23 mouse cellular contexts compared by ENCODE assay signal in genomic region chr12:75894998-75895331, GRCm38 (mm10).
DNase-seq lines count a peak whose midpoint lies in the region; ATAC-seq and TF ChIP-seq lines count a peak whose summit lies in the region.
"Had no signal": no experiment of that assay in that cellular context is flagged by ENCODE, and none has a peak within 500 bp of the region (broad histone marks: within the 10 kb centered on the region; RNA-seq: fewer than 3 reads in every experiment).

No protein-coding gene starts in this region.

- no peaks in the 10 kb centered on the region for H3K9me3 ChIP-seq in hindbrain, embryonic 12.5 days (replicated peaks)
- H3K9me3 ChIP-seq in hindbrain, embryonic 13.5 days, result no peaks in the 10 kb centered on the region
- no peaks in the 10 kb centered on the region for H3K9me3 ChIP-seq in hindbrain, postnatal 0 days (ENCODE audit: low read length)
- H3K9me3 ChIP-seq in hindbrain, embryonic 11.5 days (ENCODE audit: control insufficient read depth, low read length), result no peaks in the 10 kb centered on the region
- H3K9me3 ChIP-seq: embryonic facial prominence, embryonic 10.5 days; embryonic facial prominence, embryonic 13.5 days; forebrain, embryonic 12.5 days; heart, embryonic 13.5 days; intestine, embryonic 15.5 days had no signal

- peak; percentile 46; the same call in 1 of the 2 replicates for ATAC-seq in hindbrain, embryonic 12.5 days (ENCODE audit: low FRiP score)
- no peak for ATAC-seq in hindbrain, embryonic 13.5 days (ENCODE audit: low FRiP score)
- ATAC-seq in hindbrain, postnatal 0 days, result no peak
- ATAC-seq in hindbrain, embryonic 11.5 days (ENCODE audit: low FRiP score), result no peak
- ATAC-seq: CD4-positive, CD25-positive, alpha-beta regulatory T cell, adult 4 months; intestine, embryonic 15.5 days had no signal

- 66% methylated on average over 7 of the region's 7 CpGs for WGBS in hindbrain, embryonic 12.5 days
- WGBS in hindbrain, embryonic 13.5 days, result 61% methylated on average over 7 of the region's 7 CpGs
- 59% methylated on average over 7 of the region's 7 CpGs for WGBS in hindbrain, postnatal 0 days
- WGBS in hindbrain, embryonic 11.5 days, result 59% methylated on average over 7 of the region's 7 CpGs

- no peak overlapping the region for H3K4me3 ChIP-seq in hindbrain, embryonic 12.5 days
- no peak overlapping the region for H3K4me3 ChIP-seq in hindbrain, embryonic 13.5 days
- no peak overlapping the region for H3K4me3 ChIP-seq in hindbrain, postnatal 0 days (ENCODE audit: low read length)
- H3K4me3 ChIP-seq in hindbrain, embryonic 11.5 days (ENCODE audit: low read depth, low read length), result no peak overlapping the region
- H3K4me3 ChIP-seq: embryonic facial prominence, embryonic 10.5 days; embryonic facial prominence, embryonic 13.5 days; erythroblast, embryonic 14.5 days; forebrain, embryonic 12.5 days; gastrocnemius, adult 2 months; heart, embryonic 13.5 days; intestine, embryonic 15.5 days had no signal

- peaks cover 40% of the 10 kb centered on the region for H3K36me3 ChIP-seq in hindbrain, embryonic 12.5 days
- H3K36me3 ChIP-seq in hindbrain, embryonic 13.5 days, result peaks cover 45% of the 10 kb centered on the region
- no peaks in the 10 kb centered on the region; the same call in 1 of the 2 replicates for H3K36me3 ChIP-seq in hindbrain, postnatal 0 days (ENCODE audit: insufficient read depth, low read length)
- H3K36me3 ChIP-seq in hindbrain, embryonic 11.5 days (ENCODE audit: control insufficient read depth, insufficient read depth, low read length), result 0 out of 2 replicates have a peak, but pooled peaks cover 5% of the 10 kb centered on the region
- H3K36me3 ChIP-seq: intestine, embryonic 15.5 days had no signal

- DNase-seq in hindbrain, postnatal 0 days (ENCODE audit: low spot score), result no peak
- no peak for DNase-seq in hindbrain, embryonic 11.5 days (ENCODE audit: low spot score)
- DNase-seq in testis, postnatal 14 days (ENCODE audit: low spot score), result peak; percentile 70
- no peak for DNase-seq in testis, postnatal 10 days (ENCODE audit: low spot score)
- DNase-seq: adrenal gland, adult 2 months; cerebellum, adult 11 months; cerebellum, adult 2 months; cerebellum, adult 9-11 months; gastrocnemius, postnatal 14 days; heart, adult 18-20 months; heart, postnatal 14 days; kidney, adult 11 months had no signal

- H3K9ac ChIP-seq in hindbrain, embryonic 12.5 days, result no peak overlapping the region
- no peak overlapping the region for H3K9ac ChIP-seq in hindbrain, embryonic 13.5 days
- no peak overlapping the region for H3K9ac ChIP-seq in hindbrain, postnatal 0 days (replicated peaks; ENCODE audit: low read length)
- H3K9ac ChIP-seq in hindbrain, embryonic 11.5 days (ENCODE audit: low read depth, low read length), result no peak overlapping the region
- H3K9ac ChIP-seq: embryonic facial prominence, embryonic 13.5 days; forebrain, embryonic 12.5 days; forebrain, postnatal 0 days; heart, embryonic 13.5 days; intestine, embryonic 15.5 days had no signal

- H3K4me2 ChIP-seq in hindbrain, embryonic 12.5 days (replicated peaks), result no peak overlapping the region
- H3K4me2 ChIP-seq in hindbrain, embryonic 13.5 days, result no peak overlapping the region
- no peak overlapping the region for H3K4me2 ChIP-seq in hindbrain, postnatal 0 days (ENCODE audit: low read depth, low read length)
- no peak overlapping the region for H3K4me2 ChIP-seq in hindbrain, embryonic 11.5 days (replicated peaks; ENCODE audit: low read depth, low read length)
- H3K4me2 ChIP-seq: embryonic facial prominence, embryonic 13.5 days; forebrain, embryonic 12.5 days; heart, embryonic 13.5 days; intestine, embryonic 15.5 days had no signal

- TF ChIP-seq CTCF in hindbrain, postnatal 0 days (IDR thresholded peaks at IDR 0.05; ENCODE audit: low read depth), result no peak

- no peak overlapping the region for H3K27ac ChIP-seq in hindbrain, embryonic 12.5 days
- no peak overlapping the region for H3K27ac ChIP-seq in hindbrain, embryonic 13.5 days
- peak overlapping the region; percentile 1; the same call in 1 of the 2 replicates for H3K27ac ChIP-seq in hindbrain, postnatal 0 days
- H3K27ac ChIP-seq in hindbrain, embryonic 11.5 days (ENCODE audit: low read depth, low read length), result no peak overlapping the region
- H3K27ac ChIP-seq: embryonic facial prominence, embryonic 10.5 days; embryonic facial prominence, embryonic 13.5 days; forebrain, embryonic 12.5 days; gastrocnemius, adult 2 months; heart, embryonic 13.5 days; intestine, embryonic 15.5 days had no signal

- H3K4me1 ChIP-seq in hindbrain, embryonic 12.5 days, result no peaks in the 10 kb centered on the region; the same call in 1 of the 2 replicates
- no peaks in the 10 kb centered on the region for H3K4me1 ChIP-seq in hindbrain, embryonic 13.5 days (replicated peaks)
- H3K4me1 ChIP-seq in hindbrain, postnatal 0 days (ENCODE audit: insufficient read depth, low read length), result no peaks in the 10 kb centered on the region
- no peaks in the 10 kb centered on the region for H3K4me1 ChIP-seq in hindbrain, embryonic 11.5 days (replicated peaks; ENCODE audit: control insufficient read depth, insufficient read depth, low read length)
- H3K4me1 ChIP-seq: embryonic facial prominence, embryonic 10.5 days; embryonic facial prominence, embryonic 13.5 days; forebrain, embryonic 12.5 days; intestine, embryonic 15.5 days had no signal

- H3K27me3 ChIP-seq in hindbrain, embryonic 12.5 days, result no peaks in the 10 kb centered on the region
- H3K27me3 ChIP-seq in hindbrain, embryonic 13.5 days, result no peaks in the 10 kb centered on the region
- H3K27me3 ChIP-seq in hindbrain, postnatal 0 days (ENCODE audit: insufficient read depth, low read length), result no peaks in the 10 kb centered on the region
- H3K27me3 ChIP-seq in hindbrain, embryonic 11.5 days (ENCODE audit: control insufficient read depth, insufficient read depth, low read length), result no peaks in the 10 kb centered on the region
- H3K27me3 ChIP-seq: embryonic facial prominence, embryonic 13.5 days; forebrain, embryonic 12.5 days; heart, embryonic 13.5 days; intestine, embryonic 15.5 days had no signal
